ENCODE assay signal across 10 mouse cellular contexts in the genomic region with DNA sequence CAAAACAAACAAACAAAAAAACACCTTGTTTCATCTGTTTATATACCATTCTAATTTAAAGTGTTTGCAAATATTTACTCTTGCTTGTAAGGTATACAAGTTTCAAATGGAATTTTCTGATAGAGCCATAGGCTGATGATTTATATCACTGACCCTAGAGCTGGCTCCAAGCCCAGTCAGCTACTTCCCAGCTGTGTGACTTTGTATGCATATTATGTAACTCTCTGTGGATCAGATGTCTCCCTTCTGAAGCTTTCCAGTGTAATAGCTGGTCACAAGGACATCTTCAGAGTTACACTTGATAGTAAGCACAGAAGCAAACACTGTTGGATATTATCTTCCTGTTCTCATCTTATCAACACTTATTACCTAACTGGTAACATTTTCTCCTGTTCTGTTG.
DNase-seq lines count a peak whose midpoint lies in the region; ATAC-seq and TF ChIP-seq lines count a peak whose summit lies in the region.
"Had no signal": no experiment of that assay in that cellular context is flagged by ENCODE, and none has a peak within 500 bp of the region (broad histone marks: within the 10 kb centered on the region; RNA-seq: fewer than 3 reads in every experiment).

No protein-coding gene starts in this region.

- no peaks in the 10 kb centered on the region for H3K36me3 ChIP-seq in limb, embryonic 13.5 days
- no peaks in the 10 kb centered on the region for H3K36me3 ChIP-seq in limb, embryonic 10.5 days
- no peaks in the 10 kb centered on the region for H3K36me3 ChIP-seq in kidney, embryonic 14.5 days (ENCODE audit: control insufficient read depth, insufficient read depth, low read length)
- H3K36me3 ChIP-seq: midbrain, embryonic 13.5 days had no signal

- H3K4me1 ChIP-seq in limb, embryonic 13.5 days = peaks cover 24% of the 10 kb centered on the region
- no peaks in the 10 kb centered on the region for H3K4me1 ChIP-seq in limb, embryonic 10.5 days
- no peaks in the 10 kb centered on the region for H3K4me1 ChIP-seq in kidney, embryonic 14.5 days (ENCODE audit: control insufficient read depth, insufficient read depth, low read length)
- H3K4me1 ChIP-seq: midbrain, embryonic 13.5 days had no signal

- no peak overlapping the region for H3K9ac ChIP-seq in limb, embryonic 13.5 days
- H3K9ac ChIP-seq in kidney, embryonic 14.5 days (ENCODE audit: low read depth, low read length) = no peak overlapping the region
- H3K9ac ChIP-seq: midbrain, embryonic 13.5 days had no signal

- no peak overlapping the region for H3K4me3 ChIP-seq in limb, embryonic 13.5 days
- H3K4me3 ChIP-seq in limb, embryonic 10.5 days = no peak overlapping the region
- no peak overlapping the region for H3K4me3 ChIP-seq in kidney, embryonic 14.5 days (ENCODE audit: low read length)
- no peak overlapping the region for H3K4me3 ChIP-seq in layer of hippocampus, adult 2 months
- H3K4me3 ChIP-seq: left cerebral cortex, adult 2 months; midbrain, embryonic 13.5 days had no signal

- H3K4me2 ChIP-seq in limb, embryonic 13.5 days (replicated peaks) = no peak overlapping the region
- no peak overlapping the region for H3K4me2 ChIP-seq in kidney, embryonic 14.5 days (replicated peaks; ENCODE audit: low read depth, low read length)
- H3K4me2 ChIP-seq: midbrain, embryonic 13.5 days had no signal

- no peak overlapping the region; the same call in 1 of the 2 replicates for H3K27ac ChIP-seq in limb, embryonic 13.5 days
- no peak overlapping the region for H3K27ac ChIP-seq in limb, embryonic 10.5 days
- no peak overlapping the region for H3K27ac ChIP-seq in kidney, embryonic 14.5 days (ENCODE audit: low read depth, low read length)
- no peak overlapping the region for H3K27ac ChIP-seq in layer of hippocampus, adult 2 months
- H3K27ac ChIP-seq: left cerebral cortex, adult 2 months; midbrain, embryonic 13.5 days had no signal

- H3K27me3 ChIP-seq in limb, embryonic 13.5 days = no peaks in the 10 kb centered on the region
- no peaks in the 10 kb centered on the region for H3K27me3 ChIP-seq in limb, embryonic 10.5 days (ENCODE audit: low read depth, poor library complexity, severe bottlenecking)
- no peaks in the 10 kb centered on the region for H3K27me3 ChIP-seq in kidney, embryonic 14.5 days (ENCODE audit: control insufficient read depth, insufficient read depth, low read length)
- H3K27me3 ChIP-seq: midbrain, embryonic 13.5 days had no signal

- peak; percentile 69 for ATAC-seq in limb, embryonic 13.5 days (ENCODE audit: low FRiP score, low read depth)
- ATAC-seq in kidney, embryonic 14.5 days (ENCODE audit: low FRiP score, low TSS enrichment) = peak; percentile 92
- ATAC-seq: midbrain, embryonic 13.5 days had no signal

- TF ChIP-seq CTCF in layer of hippocampus, adult 2 months (conservative IDR thresholded peaks at IDR 0.05) = no peak

- DNase-seq in limb, embryonic 10.5 days (ENCODE audit: low spot score) = no peak
- peak; percentile 74 for DNase-seq in adrenal gland, adult 8-10 months
- peak; percentile 21 for DNase-seq in mesoderm, embryonic 11.5 days (ENCODE audit: low read depth, low spot score)
- no peak for DNase-seq in T-cell, adult 2 months (ENCODE audit: low spot score)
- DNase-seq in layer of hippocampus, adult 2 months (ENCODE audit: low spot score in 2 of 2) = no peak
- no peak for DNase-seq in testis, postnatal 14 days (ENCODE audit: low spot score)

- no peaks in the 10 kb centered on the region for H3K9me3 ChIP-seq in limb, embryonic 13.5 days
- no peaks in the 10 kb centered on the region for H3K9me3 ChIP-seq in limb, embryonic 10.5 days (replicated peaks)
- no peaks in the 10 kb centered on the region for H3K9me3 ChIP-seq in kidney, embryonic 14.5 days (ENCODE audit: control insufficient read depth, low read length)
- H3K9me3 ChIP-seq: midbrain, embryonic 13.5 days had no signal

Comparison
In these comparisons a context has a peak if more than half of its experiments do, and no peak if none do; other contexts are left out.
1. DNase-seq: peak in adrenal gland, adult 8-10 months (single experiment) and mesoderm, embryonic 11.5 days (single experiment); none in limb, embryonic 10.5 days (single experiment), T-cell, adult 2 months (single experiment), layer of hippocampus, adult 2 months (0 of 2) and testis, postnatal 14 days (single experiment).